Mouse (Mus musculus) spleen, adult 2 months (tissue): ENCODE measurements around the gene Npas4.

ENCODE experiments used
- CTCF ChIP-seq: fragments of 200-500 bp; IDR thresholded peaks from 2 replicates; pipeline ENCODE4 v1.5.1; 2011; ENCODE audit warnings: mild to moderate bottlenecking, inconsistent platforms; ENCODE audit not compliant: insufficient read depth, insufficient read length, insufficient replicate concordance; ENCODE audit errors: extremely low read depth
- POLR2A ChIP-seq: fragments of 200-500 bp; IDR thresholded peaks from 2 replicates; pipeline ENCODE4 v1.6.1; 2011; ENCODE audit warnings: low read depth, low read length, inconsistent platforms

DNA sequence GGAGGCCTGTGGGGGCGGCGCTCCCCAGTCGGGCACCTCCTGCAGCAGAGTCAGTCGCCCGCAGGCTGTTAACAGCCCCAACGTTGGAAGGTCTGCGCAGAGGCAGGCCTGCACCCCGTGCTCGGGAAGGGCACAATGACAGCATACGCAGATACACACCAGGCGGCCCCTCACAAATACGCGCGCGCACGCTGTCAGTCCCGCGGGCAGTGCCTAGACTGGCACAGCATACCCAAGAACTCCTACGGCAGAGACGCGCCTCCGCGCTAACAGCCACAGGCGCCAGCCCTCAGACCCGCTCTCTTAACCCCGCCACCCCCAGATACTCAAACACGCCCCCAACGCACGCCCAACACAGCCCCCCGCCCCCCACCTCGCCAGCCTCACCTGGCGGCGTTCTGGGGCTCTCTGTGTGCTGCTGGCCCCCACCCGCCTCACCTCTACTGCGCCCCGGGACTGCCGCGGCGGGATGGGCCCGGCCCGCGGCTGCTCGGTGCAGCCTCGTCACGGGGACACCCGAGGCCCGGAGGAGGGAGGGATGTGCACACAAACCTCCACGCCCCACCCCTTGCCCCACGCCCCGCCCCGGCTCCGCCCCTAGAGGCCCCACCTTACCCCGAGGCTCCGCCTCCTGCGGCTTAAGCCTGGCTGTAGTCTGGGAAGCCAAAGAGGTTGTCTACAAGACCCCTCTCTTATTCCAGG, 47.4 kb downstream of the Npas4 start, which contains the start of gene Peli3:
- TF ChIP-seq CTCF, result no peak
- TF ChIP-seq POLR2A, result no peak
